Mouse (Mus musculus) ES-E14 (cell line): Measurements from ENCODE around the gene Sept5.

Experiments used
- CHD2 ChIP-seq: IDR thresholded peaks from 2 replicates; pipeline ENCODE4 v1.6.1; 2014; ENCODE audit warnings: mild to moderate bottlenecking, low read depth, low read length, inconsistent platforms
- HCFC1 ChIP-seq: IDR thresholded peaks from 2 replicates; pipeline ENCODE4 v1.6.1; 2012; ENCODE audit warnings: low read length, inconsistent platforms, borderline replicate concordance; ENCODE audit not compliant: insufficient read depth

DNA sequence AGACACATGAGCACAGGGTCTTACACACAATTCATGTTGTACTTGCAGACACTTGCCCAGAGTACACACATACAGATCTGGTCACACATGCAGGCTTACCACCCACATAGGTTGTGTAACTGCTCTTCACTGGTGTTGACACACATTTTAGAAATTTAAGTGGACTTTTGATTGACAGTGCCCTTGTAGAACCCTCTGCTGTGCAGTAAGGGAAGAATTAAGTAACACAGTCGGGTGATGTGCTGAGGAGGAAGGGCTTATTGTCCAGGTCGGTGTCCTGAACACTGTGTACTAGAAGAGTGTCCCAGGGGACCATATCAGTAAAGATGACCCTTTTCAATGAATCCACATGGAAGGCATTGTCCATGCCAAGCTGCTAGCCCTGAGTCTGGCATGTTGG lies 35.8 kb downstream of the Sept5 start:
- TF ChIP-seq CHD2 (no peak), HCFC1 (no peak)
